Mouse (Mus musculus): ENCODE results near the gene Pebp1. TPM values are rescaled to one million over a fixed set of nuclear protein-coding genes. Genes with fewer than 3 reads are reported as not detected.

Pebp1 gene
- total and polyA plus RNA-seq, 3 experiments, result 558 to 568 TPM; not detected in 1

DNA sequence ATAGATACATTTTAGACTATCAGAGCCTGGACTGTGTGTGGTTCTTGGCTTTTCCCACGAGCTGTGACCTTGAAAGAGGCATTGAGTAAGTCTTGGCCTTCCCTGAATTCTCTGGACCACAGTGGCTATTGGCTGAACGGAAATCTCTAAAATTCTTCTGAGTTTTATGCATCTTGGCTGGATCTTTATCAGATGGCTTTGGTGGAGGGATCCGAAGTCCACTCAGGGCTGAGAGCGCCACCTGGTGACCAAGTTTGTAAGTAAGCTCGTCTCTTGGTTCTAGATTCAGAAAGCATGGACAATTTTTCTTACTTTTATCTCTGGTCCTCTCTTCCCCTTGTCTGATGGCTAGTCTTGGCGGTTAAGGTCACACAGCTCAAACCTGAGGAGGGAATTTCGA lies 17.5 kb upstream of the Pebp1 start (continued):
- TF ChIP-seq MAZ (IDR thresholded peaks at IDR 0.05; ENCODE audit: low read depth, low read length) (no peak), RAD21 (IDR thresholded peaks at IDR 0.05; ENCODE audit: low read depth, low read length) (peak; percentile 71), NELFE (IDR thresholded peaks at IDR 0.05; ENCODE audit: low read depth, low read length) (no peak), RCOR1 (IDR thresholded peaks at IDR 0.05; ENCODE audit: low read depth, low read length) (no peak), MYC (IDR thresholded peaks at IDR 0.05; ENCODE audit: low read depth, low read length) (no peak), POLR2AphosphoS5 (IDR thresholded peaks at IDR 0.05; ENCODE audit: borderline replicate concordance, low read depth, low read length) (no peak)

DNA sequence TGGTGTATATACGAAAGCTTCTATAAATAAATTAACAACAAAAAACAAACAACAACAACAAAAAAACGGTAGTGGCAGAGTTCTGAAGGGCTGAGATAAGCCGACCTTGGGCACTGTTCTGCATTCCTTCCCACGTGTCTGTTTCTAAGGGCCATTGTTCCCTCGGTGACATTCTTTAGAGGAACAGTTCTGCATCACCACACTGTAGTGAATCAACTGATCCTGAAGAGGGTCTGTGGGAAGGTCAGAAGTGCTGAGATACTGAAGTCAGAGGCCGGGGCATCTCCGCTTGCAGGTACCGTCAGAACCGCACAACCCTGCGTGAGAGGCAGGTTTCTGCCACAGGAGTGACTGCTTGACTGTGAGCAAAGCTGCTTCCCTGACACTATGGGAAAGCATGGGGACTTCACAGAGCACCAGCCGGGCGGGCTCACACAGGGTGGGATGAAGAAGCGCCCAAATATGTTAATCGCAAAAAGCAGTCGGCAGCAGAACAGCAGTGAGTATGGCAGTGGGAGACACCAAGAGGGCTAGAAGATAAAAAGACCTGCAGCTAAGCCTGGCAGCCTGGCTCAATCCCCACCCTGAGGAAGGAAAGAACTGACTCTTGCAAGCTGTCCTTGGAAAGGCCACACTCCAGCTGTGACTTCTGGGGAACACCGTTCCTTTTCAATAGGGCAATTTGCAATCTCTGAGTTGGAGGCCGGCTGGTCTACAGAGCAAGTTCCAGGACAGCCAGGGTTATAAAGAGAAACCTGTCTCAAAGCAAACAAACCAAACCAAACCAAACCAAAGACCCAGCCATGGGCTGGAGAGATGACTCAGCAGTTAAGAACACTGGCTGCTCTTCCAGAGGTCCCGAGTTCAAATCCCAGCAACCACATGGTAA lies 16.5 kb upstream of the Pebp1 start:
- Histone ChIP-seq H3K36me3 (ENCODE audit: control insufficient read depth in 1 of 2, insufficient read depth in 2 of 2, low read length in 2 of 2) (no peaks in the 10 kb centered on the region), H3K9me3 (replicated peaks; ENCODE audit: insufficient read depth, low read length) (no peaks in the 10 kb centered on the region), H3K4me3 (ENCODE audit: control insufficient read depth in 1 of 2, insufficient read depth in 1 of 2, low read depth in 2 of 2, low read length in 2 of 2) (no peak overlapping the region), H3K27me3 (ENCODE audit: control insufficient read depth in 1 of 2, insufficient read depth in 2 of 2, low read length in 2 of 2) (no peaks in the 10 kb centered on the region), H3K27ac (ENCODE audit: control insufficient read depth, low read depth, low read length) (no peak overlapping the region), H3K4me1 (ENCODE audit: control insufficient read depth in 1 of 2, insufficient read depth in 2 of 2, low read length in 2 of 2) (no peaks in the 10 kb centered on the region), H3K9ac (ENCODE audit: control insufficient read depth, low read depth, low read length, poor library complexity, severe bottlenecking) (no peak overlapping the region), H3K79me2 (ENCODE audit: control insufficient read depth, insufficient read depth, low read length, poor library complexity) (no peaks in the 10 kb centered on the region)
- no peak for DNase-seq (ENCODE audit: low read depth, low spot score)
- no peak for TF ChIP-seq GABPA (IDR thresholded peaks at IDR 0.05; ENCODE audit: low read depth, low read length)
- TF ChIP-seq ZKSCAN1 (IDR thresholded peaks at IDR 0.05; ENCODE audit: low read depth, low read length), result no peak
- TF ChIP-seq MYB (IDR thresholded peaks at IDR 0.05; ENCODE audit: low read depth, low read length), result no peak
- TF ChIP-seq RAD21 (IDR thresholded peaks at IDR 0.05; ENCODE audit: low read depth, low read length), result no peak
- no peak for TF ChIP-seq USF1 (IDR thresholded peaks at IDR 0.05; ENCODE audit: low read depth, low read length)
- TF ChIP-seq RCOR1 (IDR thresholded peaks at IDR 0.05; ENCODE audit: low read depth, low read length), result no peak
- TF ChIP-seq ELF1 (IDR thresholded peaks at IDR 0.05; ENCODE audit: low read depth, low read length), result no peak
- no peak for TF ChIP-seq UBTF (IDR thresholded peaks at IDR 0.05; ENCODE audit: borderline replicate concordance, insufficient read depth, low read depth, low read length)
- no peak for TF ChIP-seq MAX (IDR thresholded peaks at IDR 0.05; ENCODE audit: low read length)

GRCm38 (mm10) chr5:117302899-117303298 lies 15.5 kb upstream of the Pebp1 start:
- Histone ChIP-seq H3K4me1 (ENCODE audit: control insufficient read depth in 1 of 2, insufficient read depth in 2 of 2, low read length in 2 of 2) (no peaks in the 10 kb centered on the region), H3K27ac (ENCODE audit: control insufficient read depth, low read depth, low read length) (no peak overlapping the region), H3K36me3 (ENCODE audit: control insufficient read depth in 1 of 2, insufficient read depth in 2 of 2, low read length in 2 of 2) (no peaks in the 10 kb centered on the region), H3K4me3 (ENCODE audit: control insufficient read depth in 1 of 2, insufficient read depth in 1 of 2, low read depth in 2 of 2, low read length in 2 of 2) (no peak overlapping the region), H3K9me3 (replicated peaks; ENCODE audit: insufficient read depth, low read length) (no peaks in the 10 kb centered on the region), H3K79me2 (ENCODE audit: control insufficient read depth, insufficient read depth, low read length, poor library complexity) (no peaks in the 10 kb centered on the region), H3K27me3 (ENCODE audit: control insufficient read depth in 1 of 2, insufficient read depth in 2 of 2, low read length in 2 of 2) (no peaks in the 10 kb centered on the region), H3K9ac (ENCODE audit: control insufficient read depth, low read depth, low read length, poor library complexity, severe bottlenecking) (no peak overlapping the region)
- no peak for DNase-seq (ENCODE audit: low read depth, low spot score)
- TF ChIP-seq TCF12 (IDR thresholded peaks at IDR 0.05; ENCODE audit: low read depth, low read length) (no peak), ETS1 (IDR thresholded peaks at IDR 0.05; ENCODE audit: low read depth, low read length) (no peak), TBP (IDR thresholded peaks at IDR 0.05; ENCODE audit: low read depth, low read length) (no peak), NELFE (IDR thresholded peaks at IDR 0.05; ENCODE audit: low read depth, low read length) (no peak), CHD2 (IDR thresholded peaks at IDR 0.05; ENCODE audit: low read length) (no peak), ZKSCAN1 (IDR thresholded peaks at IDR 0.05; ENCODE audit: low read depth, low read length) (no peak), SIN3A (IDR thresholded peaks at IDR 0.05; ENCODE audit: low read length) (no peak), GABPA (IDR thresholded peaks at IDR 0.05; ENCODE audit: low read depth, low read length) (no peak), POLR2AphosphoS5 (IDR thresholded peaks at IDR 0.05; ENCODE audit: borderline replicate concordance, low read depth, low read length) (no peak), MEF2A (IDR thresholded peaks at IDR 0.05; ENCODE audit: extremely low read depth, insufficient replicate concordance, low read depth, low read length, poor library complexity, severe bottlenecking) (no peak), HCFC1 (IDR thresholded peaks at IDR 0.05; ENCODE audit: low read depth, low read length) (no peak), ZC3H11A (IDR thresholded peaks at IDR 0.05; ENCODE audit: low read depth, low read length) (no peak), SMC3 (IDR thresholded peaks at IDR 0.05; ENCODE audit: low read depth, low read length) (no peak), USF2 (IDR thresholded peaks at IDR 0.05; ENCODE audit: borderline replicate concordance in 1 of 2, insufficient read depth in 1 of 2, low read depth in 1 of 2, low read length in 2 of 2) (no peak), BHLHE40 (IDR thresholded peaks at IDR 0.05; ENCODE audit: borderline replicate concordance, low read depth, low read length) (no peak), EP300 (IDR thresholded peaks at IDR 0.05; ENCODE audit: low read depth in 1 of 2, low read length in 2 of 2) (no peak), MAFK (IDR thresholded peaks at IDR 0.05; ENCODE audit: borderline replicate concordance, low read depth, low read length) (no peak), CHD1 (IDR thresholded peaks at IDR 0.05; ENCODE audit: low read depth, low read length) (no peak)
